Mouse (Mus musculus) ES-Bruce4 (cell line): ENCODE results near the gene Klk1b9.

ENCODE experiments used
- CTCF ChIP-seq: IDR thresholded peaks from one replicate; pipeline ENCODE4 v1.8.1; 2011; ENCODE audit warnings: low read depth, low read length
- EP300 ChIP-seq: IDR thresholded peaks from 2 replicates; pipeline ENCODE4 v1.6.1; 2011; ENCODE audit warnings: low read depth, low read length; ENCODE audit not compliant: insufficient read depth

DNA sequence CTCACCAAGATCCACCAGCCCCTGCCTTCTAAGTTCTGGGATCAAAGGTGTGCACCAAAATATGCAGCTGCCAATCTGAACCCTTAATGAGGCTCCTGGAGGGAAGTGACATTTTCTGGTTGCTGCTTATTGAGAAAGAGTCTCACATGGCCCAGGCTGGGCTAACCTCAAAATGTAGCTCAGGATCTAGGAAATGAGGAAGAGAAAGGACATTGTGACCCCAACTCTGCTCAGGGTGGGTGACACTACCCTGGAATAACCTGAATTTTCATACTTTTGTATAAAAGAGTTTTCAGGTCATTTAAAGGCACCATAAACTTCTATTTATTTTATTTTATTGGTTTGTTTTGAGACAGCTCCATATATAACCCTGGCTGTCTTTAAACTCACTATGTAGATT lies 9.8 kb downstream of the Klk1b9 start:
- TF ChIP-seq CTCF (no peak), EP300 (no peak)
